Mouse (Mus musculus) gastrocnemius, postnatal 4 days (tissue): Measurements from ENCODE around the gene Cops7a. TPM values are rescaled to one million over a fixed set of nuclear protein-coding genes. Genes with fewer than 3 reads are reported as not detected.

Source experiments
- DNase-seq, 2 experiments: peaks; one replicate each; pipeline ENCODE4 v3.0.0; 2021 to 2022; ENCODE audit warnings: low spot score in 2 of 2, mixed read lengths in 2 of 2
- total RNA-seq, 2 experiments: library from RNA; stranded (reverse); gene quantifications; 2 replicates each; pipeline ENCODE4 v1.2.3; 2021

The Cops7a gene
- total RNA-seq, 2 experiments from 2014 or later = 86.3 to 86.8 TPM

DNA sequence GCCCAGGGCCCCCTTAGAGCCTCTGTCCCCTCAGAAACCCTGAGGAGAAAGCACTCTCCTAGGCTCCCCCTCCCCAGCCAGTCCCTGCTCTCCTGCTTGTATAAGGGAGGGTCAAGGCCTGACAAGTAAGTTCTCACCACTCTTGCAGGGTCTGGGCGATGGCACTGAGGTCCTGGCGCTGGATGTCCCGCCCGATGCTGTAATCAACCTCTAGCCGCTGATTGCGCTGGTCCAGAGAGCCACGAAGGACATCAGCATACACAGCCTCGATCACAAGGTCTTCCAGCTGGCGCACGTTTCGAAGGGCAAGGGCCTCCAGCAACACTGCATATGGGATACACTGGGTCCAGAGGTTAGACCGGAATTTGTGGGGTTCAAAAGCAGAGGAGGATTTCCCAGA, 4.3 kb downstream of the Cops7a start:
- no peak for DNase-seq

DNA sequence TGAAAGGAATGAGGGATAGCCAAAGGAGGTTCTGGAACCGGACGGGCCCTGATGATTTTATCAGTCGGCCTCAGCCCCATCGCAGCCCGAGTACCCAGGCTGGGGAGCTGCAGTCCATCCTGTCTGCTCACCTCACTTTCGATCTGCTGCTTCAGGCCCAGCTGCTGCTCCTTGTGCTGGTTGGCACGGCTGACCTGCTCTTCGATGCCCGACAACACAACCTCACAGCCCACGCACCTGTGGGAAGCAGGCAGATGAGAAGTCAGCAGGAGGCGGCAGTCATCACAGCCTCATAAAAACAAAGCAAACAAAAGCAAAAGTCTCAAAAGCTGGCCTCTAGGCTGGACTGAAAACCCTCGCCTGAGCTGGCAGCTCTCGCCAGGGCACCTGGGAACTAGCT, 5.4 kb downstream of the Cops7a start:
- no peak for DNase-seq

DNA sequence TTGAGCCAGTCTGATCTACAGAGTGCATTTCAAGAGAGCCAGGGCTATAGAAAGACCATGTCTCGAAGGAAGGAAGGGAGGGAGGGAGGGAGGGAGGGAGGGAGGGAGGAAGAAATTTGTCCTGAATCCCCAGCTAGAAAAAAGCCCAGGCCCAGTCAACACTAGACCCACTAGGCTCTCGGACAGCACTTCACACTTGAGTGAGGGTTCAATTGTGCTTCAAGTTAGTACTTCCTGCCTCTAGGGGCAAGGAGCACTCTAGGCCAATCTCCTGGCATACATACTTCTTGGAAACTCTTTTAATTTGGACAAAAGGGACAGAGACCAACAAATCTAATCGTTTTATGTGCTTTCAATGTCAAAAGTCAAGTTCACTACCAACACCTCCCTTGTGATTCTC, 7.2 kb downstream of the Cops7a start:
- no peak for DNase-seq

DNA sequence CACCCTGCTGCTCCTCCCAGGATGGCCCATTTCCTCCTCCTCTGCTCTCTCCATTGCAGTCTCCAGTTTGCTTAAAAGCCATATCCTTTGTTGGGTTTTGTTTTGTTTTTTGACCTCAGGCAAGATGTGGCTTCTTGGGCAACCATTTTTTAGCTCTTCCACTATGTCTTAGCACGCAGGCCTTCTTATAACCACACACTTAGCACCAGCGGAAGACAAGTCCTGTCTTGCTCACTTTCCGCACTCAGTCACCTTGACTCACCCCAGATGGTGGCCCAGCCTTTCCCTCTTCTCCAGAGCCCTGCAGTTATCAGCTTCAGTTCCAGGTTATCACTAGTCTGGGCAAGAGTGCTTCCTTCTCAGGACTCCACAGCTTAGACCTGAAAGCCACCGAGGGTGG, 10.1 kb downstream of the Cops7a start:
- DNase-seq = no peak

DNA sequence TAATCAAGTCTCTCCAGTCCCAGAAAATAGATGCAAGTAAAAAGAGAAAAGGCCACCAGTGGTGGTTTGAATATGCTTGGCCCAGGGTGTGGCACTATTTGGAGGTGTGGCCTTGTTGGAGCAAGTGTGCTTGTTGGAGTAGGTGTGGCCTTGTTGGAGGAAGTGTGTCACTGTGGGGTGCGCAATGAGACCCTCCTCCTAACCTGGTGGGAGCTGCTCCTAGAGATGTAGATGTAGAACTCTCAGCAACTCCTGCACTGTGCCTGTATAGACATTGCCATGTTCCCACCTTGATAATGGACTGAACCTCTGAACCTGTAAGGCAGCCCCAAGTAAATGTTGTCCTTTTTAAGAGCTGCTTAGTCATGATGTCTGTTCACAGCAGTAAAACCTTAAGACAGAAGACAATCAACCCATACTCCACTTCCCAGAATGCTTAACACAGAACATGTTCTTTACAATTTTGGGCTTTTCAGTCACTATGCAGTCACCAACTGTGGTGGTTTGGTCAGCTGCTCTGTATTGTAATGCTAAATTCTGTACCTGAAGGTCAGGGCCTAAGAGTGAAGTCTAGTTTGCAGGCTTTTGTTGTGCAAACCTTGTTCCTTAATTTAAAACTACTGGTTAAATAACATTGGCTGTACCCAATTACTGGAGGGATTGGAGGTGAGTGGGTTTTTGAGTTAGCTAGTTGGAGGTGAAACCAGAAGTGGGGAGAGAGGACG, 11.2 kb downstream of the Cops7a start:
- no peak for DNase-seq

DNA sequence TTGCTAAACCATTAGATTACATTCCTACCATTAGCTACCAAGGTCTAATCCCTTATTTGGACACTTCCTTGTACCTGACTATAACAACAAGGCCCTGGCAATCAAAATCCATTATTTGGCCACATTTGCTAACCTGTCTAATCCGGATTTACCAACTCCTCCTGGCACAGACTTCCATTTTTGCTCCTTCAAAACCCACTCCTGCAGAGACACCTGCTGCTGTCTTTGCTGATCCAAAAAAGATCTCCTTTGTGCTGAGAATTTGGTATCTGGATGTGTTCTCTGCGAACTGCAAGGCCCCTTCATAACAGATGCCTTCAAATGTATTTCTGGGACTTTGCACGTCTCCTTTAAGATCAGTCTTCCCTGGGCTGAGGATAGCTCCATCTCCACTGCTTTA, 21.8 kb downstream of the Cops7a start:
- DNase-seq = no peak

DNA sequence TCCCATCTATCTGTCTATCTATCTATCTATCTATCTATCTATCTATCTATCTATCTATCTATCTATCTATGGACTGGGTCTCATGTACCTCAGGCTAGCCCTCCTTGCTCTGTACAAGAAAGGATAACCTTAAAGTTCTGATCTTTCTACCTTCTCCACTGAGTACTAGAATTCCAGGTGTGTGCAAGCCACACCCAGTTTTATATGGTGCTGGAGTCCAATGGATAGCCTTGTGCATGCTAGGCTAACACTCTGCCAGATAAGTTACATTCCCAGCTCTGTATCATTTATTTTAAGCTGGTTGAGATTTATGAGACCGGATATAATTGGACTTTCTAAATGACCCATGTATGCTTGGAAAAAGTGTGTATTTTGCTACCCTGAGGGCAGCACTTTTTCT, 23.7 kb downstream of the Cops7a start:
- DNase-seq = no peak

DNA sequence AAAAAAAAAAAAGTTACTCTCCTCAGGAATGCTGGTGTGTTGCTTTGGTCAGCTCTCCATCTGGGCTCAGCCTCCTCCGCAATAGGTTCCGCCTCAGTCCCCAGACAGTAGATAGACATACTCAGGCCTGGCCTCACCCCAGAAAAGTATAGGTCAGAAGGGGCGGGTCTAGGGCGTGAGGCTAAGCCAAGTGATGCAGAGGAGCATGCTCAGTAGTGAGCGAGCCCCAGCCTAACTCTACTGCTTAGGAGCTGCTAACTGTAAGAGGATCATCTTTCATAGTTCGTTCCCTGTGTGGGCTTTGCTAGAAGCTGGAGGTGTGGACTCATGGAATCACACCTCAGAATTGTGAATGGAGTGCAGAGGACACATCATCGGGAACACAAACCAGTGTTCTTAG, 26.8 kb downstream of the Cops7a start:
- DNase-seq = no peak

DNA sequence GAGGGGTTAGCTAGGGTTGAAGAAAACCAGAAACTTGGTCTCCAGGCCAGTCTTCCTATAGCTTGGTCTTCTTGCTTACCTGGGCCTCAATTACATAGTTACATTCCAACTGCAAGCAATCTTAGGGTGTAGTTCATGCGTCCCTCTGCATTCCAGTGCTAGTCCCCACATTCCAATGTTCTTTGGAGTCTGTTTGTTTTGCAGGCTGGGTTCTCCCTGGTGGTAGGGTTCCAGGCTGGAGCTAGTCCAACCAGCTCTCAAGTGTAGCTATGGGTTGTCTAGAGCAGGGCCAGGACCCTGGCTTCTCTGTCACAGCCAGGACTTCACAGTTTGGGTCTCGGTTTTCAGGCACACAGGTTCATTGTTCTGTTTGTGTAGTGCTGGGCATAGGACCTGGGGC, 27.8 kb downstream of the Cops7a start:
- no peak for DNase-seq

DNA sequence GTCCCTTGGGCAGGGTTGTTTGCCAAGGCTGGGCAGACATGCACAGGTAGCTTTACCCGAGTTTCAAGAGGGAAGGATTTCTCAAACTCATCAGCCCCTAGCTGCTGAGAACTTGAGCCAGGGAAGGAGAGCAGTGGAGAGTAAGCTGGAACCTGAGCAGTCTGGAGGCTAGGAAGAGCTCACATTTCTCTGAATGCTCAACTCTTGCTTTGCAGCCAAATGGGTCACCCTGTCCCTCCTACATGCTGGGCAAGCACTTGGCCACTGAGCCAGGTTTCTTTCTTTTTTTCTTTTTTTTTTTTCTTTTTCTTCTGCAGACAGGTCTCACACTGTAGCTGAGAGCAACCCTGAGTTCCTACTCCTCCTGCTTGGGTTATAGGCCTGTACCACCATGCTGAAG, 28.7 kb downstream of the Cops7a start:
- DNase-seq = no peak

DNA sequence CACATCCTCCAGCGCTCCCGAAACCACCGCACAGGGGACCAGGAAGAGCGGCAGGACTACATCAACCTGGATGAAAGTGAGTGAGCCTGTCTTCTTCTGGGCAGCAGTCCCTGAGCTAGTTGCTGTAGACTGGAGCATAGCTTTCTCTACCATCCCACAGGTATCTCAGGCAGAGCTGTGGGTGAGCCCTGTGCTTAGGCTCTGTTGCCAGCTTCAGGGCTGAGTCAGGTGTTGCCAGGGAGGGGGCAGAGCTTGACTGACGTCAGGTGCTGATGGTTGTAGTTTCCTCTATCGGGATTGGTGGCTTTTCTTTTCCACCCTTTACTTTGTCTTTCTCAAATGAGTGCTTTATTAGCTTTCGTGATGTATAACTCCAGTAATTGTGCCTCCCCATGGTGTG, 30.7 kb downstream of the Cops7a start:
- DNase-seq = no peak

DNA sequence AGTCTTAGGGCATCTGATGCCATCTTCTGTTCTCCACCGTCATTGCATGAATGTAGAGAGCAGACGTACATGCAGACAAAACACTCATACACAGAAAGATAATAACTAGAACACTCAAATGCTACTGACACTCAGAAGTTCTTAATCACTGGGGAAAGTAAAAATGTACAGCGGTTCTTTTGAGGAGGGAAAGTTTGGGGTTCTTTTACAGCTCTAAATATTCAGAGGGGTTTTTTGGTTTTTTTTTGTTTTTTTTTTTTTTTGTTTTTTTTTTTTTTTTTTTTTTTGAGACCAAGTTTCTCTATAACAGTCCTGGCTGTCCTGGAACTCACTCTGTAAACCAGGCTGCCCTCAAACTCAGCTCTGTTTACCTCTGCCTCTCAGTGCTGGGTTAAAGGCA, 32.2 kb downstream of the Cops7a start:
- no peak for DNase-seq

DNA sequence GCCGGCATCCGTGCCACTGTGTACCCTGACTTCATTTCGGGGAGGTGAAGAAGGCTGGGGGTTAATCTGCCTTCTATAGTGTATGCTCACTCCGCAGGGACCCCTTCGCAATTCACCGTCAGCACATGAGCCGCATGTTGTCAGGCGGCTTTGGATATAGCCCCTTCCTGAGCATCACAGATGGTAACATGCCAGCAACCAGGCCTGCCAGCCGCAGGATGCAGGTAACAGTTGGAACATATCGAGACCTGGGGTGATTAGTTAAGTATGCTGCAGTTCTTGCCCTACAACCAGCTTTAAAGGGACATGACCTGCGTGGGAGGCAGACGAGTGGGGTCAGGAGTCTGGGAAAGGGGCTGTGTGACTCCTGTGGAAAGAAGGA, 33.0 kb downstream of the Cops7a start:
- no peak for DNase-seq

DNA sequence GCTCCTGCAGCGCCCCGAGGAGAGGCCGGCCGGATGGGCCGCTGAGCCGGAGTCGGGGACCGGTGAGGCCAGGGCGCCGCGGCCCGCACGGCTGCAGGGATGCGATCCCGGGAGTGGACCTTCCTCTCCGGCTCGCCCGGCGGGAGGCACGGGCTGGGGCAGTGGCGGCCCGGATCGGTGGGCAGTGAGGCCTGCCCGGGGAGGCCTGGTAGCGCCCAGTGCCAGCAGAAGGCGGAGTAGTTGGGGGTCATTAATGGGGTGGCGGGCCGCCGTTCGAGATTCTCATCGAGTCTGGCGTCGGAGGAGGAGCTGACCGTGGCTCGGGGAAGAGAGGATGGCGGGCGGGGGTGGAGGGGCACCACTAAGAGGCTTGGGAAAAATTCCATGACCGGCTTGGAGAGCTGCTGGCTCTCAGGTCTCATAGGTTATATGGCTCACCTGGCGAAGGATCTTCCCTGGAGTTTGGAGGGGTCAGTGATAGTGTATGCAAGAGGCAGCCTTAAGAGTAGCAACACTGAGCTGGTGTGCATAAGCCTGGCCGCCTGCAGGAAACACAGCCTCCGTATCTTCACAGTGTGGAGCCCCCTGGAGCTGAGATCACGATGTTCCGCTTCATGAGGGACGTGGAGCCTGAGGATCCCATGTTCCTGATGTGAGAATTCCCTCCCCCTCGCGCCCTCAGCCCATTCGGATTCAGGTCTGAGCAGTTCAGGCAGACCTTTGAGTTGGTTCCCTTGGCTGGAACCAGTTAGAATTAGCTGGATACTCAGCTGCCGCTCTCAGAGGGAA, 33.6 kb downstream of the Cops7a start:
- peak in 1 of 2 experiments; percentile 54 for DNase-seq

DNA sequence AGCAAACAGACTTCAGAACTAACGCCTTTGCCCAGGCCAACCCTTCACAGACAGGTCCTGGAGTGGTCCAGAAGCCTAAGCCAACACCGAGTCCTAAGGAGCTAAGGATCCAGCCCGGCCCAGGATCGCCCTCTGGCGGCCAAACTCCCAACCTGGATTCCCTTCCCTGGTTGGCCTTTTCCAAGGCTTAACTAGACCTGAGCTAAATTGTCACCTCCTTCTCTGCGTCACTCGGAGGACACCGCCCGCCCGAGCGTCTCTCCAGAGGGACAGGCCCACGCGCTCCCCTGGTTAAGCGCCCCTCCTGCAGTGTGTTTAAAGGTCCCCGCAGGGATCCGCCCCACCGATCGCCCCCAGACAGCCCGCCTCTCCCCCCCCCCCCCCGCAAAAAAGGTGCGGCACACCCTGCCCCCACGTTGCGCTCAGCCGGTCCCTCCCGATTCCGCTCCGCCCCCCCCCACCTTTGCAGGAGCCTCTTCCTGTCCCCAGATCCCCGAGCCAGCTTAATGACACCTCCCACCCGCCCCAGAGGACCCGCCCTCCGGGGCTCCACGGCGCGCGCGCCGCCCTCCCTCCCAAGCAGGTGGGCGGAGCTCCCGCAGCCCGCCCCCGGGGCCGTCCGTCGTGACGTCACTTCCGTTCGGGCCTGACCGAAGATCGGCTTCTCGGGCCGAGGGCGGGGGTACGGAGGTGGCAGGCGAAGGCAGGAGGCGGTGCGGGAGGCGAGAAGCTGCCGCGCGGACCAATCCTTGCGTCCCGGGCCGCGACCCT, 34.4 kb downstream of the Cops7a start, which contains the start of gene Mlf2:
Gene Mlf2 (plus strand): TSS at position 633 of the 771 bp plus-strand sequence.
- peak; percentile 99 to 100 for DNase-seq

DNA sequence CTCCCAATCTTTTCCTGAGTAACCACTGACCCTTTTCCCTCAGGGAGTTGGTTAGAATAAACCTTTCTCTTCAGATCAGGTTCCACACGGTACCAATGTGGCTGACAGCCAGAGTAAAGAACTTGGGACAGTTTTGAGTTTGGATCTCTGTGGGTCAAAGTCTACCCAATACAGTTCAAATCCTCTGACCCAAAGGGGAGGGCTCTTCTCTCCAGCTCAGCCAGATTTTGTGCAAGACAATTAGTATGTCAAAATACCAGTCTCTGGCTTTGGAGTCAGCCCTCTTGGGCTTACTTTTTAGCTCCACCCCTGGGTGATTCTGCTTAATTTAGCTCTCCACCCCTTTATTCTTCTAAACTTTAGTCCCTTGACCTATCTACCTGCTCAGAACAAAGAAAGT, 35.1 kb downstream of the Cops7a start:
- no peak for DNase-seq

DNA sequence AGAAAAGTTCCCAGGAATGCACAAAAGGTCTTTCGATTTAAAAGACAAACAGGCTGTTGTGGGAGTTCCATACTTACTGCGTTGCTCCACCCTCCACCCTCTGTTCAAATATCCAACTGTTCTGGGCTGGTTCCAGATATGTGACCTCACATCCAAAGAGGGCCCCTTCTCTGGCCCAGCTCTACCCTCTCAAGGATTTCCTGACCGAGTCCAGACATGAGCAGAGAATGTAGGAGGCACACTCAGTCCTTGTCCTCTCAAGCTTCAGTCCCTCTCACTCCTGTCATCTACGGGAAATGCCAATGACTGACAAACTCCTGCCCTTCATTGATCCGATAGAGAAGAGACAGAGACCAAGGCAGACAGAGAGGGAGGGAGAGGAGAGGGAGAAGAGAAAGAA, 39.4 kb downstream of the Cops7a start:
- peak in 1 of 2 experiments; percentile 60 for DNase-seq

DNA sequence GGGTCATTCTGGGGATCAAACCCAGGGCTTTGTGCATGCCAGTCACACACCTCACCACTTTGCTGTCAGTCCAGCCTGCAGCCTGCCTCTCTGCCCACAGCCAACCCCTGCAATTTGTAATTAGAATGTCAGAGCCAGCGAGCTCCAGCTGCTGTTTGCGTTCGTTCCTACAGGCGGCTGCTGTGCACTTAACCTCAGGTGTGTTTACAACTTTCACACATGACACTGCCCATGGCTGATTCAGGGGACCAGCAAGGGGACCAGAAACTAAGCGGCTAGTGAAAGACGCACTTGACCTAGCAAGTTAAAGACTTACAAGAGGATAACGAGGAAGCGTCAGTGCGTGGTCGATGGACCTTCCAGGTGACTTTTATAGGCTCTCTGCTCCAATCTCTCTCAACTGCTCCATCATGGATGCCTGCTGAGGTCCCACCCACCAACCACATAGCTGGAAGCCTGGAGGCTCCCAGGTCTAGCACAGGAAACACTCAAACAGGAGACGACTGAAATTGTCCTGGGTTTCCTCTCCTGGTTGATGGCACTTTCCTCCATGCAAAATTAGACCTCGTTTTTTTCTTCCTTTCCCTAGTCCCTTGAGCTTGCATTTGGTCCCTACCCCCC, 40.1 kb downstream of the Cops7a start:
- DNase-seq = no peak

DNA sequence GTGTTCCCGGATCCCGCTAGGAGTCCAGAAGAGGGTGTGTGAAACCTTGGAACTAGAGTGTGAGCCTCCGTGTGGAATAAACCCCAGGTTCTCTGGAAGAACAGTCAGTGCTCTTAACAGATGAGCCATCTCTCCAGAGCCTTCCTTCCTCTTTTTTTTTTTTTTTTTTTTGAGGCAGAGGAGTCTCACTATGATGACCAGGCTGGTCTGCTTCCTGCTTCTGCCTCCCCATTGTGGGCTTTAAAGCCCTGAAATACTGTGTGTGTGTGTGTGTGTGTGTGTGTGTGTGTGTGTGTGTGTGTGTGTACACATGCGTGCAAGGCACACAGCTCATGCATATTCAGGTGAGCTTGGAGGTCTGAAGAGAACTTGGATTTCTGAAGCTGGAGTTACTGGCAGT, 43.8 kb downstream of the Cops7a start:
- no peak for DNase-seq

DNA sequence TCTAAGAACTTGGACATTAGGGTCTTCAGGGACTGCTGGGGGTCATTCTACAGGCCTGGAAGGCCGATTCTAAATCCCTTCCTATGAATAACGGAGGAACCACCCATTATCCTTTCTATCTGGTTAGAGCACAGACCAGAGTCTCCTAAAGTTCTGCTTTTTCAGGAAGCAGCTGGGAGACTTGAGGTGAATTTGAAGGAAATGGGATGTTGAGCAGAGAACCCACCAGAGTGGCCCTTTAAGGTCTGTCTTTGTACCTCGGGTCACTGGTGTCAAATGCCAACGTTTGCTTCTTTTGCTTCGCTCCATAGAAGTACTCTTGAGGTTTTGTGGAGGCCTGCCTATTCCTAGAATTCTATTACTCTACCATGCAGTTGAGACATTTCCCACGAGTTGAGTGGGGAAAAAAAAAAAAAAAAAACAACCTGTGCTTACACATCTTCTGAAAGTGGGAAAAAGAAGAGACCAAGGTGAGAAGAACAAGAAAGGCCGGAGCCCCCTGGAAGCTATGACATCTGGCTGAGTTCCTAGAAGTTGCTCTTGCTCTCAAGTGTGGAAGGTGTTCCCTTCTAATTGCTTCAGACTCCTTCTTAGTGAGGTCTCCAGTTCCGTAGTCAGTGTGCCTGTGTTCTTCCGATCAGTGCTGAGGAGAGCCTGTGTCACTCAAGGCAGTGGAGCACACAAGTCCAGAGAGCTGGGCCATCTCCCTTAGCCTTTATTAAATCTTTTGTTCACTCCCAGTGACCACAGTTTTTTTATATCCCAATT, 44.8 kb downstream of the Cops7a start:
- DNase-seq = no peak
